Mouse (Mus musculus) activated CD4-positive, CD25-positive, alpha-beta regulatory T cell (primary cell): Measurements from ENCODE around the gene Abcb1a. TPM values are rescaled to one million over a fixed set of nuclear protein-coding genes. Genes with fewer than 3 reads are reported as not detected.

ENCODE experiments used
- polyA plus RNA-seq, 2 experiments: library from polyadenylated mRNA; unstranded; fragments of 100-300 nt; shearing (Covaris generic); gene quantifications; one replicate each; pipeline ENCODE4 v1.2.1; 2017

The Abcb1a gene
- 10 to 100 TPM in 1 of 2 experiments, 1 to 10 TPM in 1; 6.0 to 50.4 TPM for polyA plus RNA-seq

GRCm38 (mm10) chr5:8659911-8660737 is at the start of gene Abcb1a:
Gene Abcb1a (plus strand): TSS chr5:8660077.

GRCm38 (mm10) chr5:8622596-8623231 is 37.2 kb upstream of the Abcb1a start, which contains the start of gene Rundc3b:
Gene Rundc3b (minus strand): TSS chr5:8622952.

Other genes starting within 250 kb of the Abcb1a start
- gene Dbf4, start 237.4 kb upstream of the Abcb1a start, polyA plus RNA-seq = 10 to 100 TPM; 31.3 to 32.6 TPM
- 10 to 100 TPM; 14.9 to 25.5 TPM for gene Slc25a40, start 237.2 kb upstream of the Abcb1a start, polyA plus RNA-seq
- gene Rundc3b, start 37.1 kb upstream of the Abcb1a start, polyA plus RNA-seq = 10 to 100 TPM in 1 of 2 experiments, 1 to 10 TPM in 1; 6.4 to 16.0 TPM
- 10 to 100 TPM in 1 of 2 experiments, 1 to 10 TPM in 1; 9.5 to 10.0 TPM for gene Abcb1b, start 138.1 kb downstream of the Abcb1a start, polyA plus RNA-seq
- gene Abcb4, start 233.6 kb downstream of the Abcb1a start, polyA plus RNA-seq = 1 to 10 TPM in 1 of 2 experiments, under 1 TPM in 1; 0.64 to 2.1 TPM